Mouse (Mus musculus) brown adipose tissue, adult 24 weeks (tissue): ENCODE data around the gene Usp40. TPM values are rescaled to one million over a fixed set of nuclear protein-coding genes. Genes with fewer than 3 reads are reported as not detected.
"Not testable (repeated sequence)": the region's sequence is repeated elsewhere in the genome, so short reads cannot be mapped to it uniquely, and the experiment has no call there.

ENCODE experiments used
- H3K27ac ChIP-seq: fragments of 200-500 bp; replicated peaks from 2 replicates; pipeline ENCODE4 v1.5.1; 2012; ENCODE audit warnings: low read depth, mild to moderate bottlenecking, low read length
- H3K4me1 ChIP-seq: fragments of 200-500 bp; 2 replicates; pipeline ENCODE4 v1.6.1; 2012; ENCODE audit warnings: low read length, mixed read lengths; ENCODE audit not compliant: control insufficient read depth, insufficient read depth, insufficient read length
- H3K4me3 ChIP-seq: fragments of 200-500 bp; 2 replicates; pipeline ENCODE4 v1.5.1; 2012; ENCODE audit warnings: low read depth, mild to moderate bottlenecking, low read length, moderate library complexity; ENCODE audit not compliant: insufficient read depth
- polyA plus RNA-seq: library from polyadenylated mRNA; stranded (reverse); fragments of >200 nt; gene quantifications from 2 replicates; pipeline ENCODE4 v1.2.4, GENCODE M21; 2012; ENCODE audit not compliant: missing spikeins, insufficient read depth, insufficient read length

Gene Usp40
- 13.1 and 16.1 TPM in 2 replicates for polyA plus RNA-seq

GRCm38 (mm10) chr1:88008211-88008697 is at the start of gene Usp40:
Gene Usp40, minus strand, starts transcription at chr1:88008551.
- Histone ChIP-seq H3K4me1 (no peaks in the 10 kb centered on the region), H3K4me3 (peak within 1 kb of the TSS; percentile 92), H3K27ac (peak within 1 kb of the TSS; percentile 87)

- no peak within 1 kb of the TSS for H3K27ac ChIP-seq
- H3K4me3 ChIP-seq, result no peak within 1 kb of the TSS
- no peaks in the 10 kb centered on the region for H3K4me1 ChIP-seq
Measured at GRCm38 (mm10) chr1:88055088-88055487, 46.7 kb upstream of the Usp40 start, which contains the start of gene Ugt1a10. Gene Ugt1a10, plus strand, starts transcription at chr1:88055388.

GRCm38 (mm10) chr1:88047408-88047807 is 39.1 kb upstream of the Usp40 start:
- not testable (repeated sequence) for H3K4me1 ChIP-seq, H3K4me3 ChIP-seq, H3K27ac ChIP-seq

GRCm38 (mm10) chr1:88044832-88045437 is 36.6 kb upstream of the Usp40 start:
- H3K4me1 ChIP-seq, H3K27ac ChIP-seq, H3K4me3 ChIP-seq: not testable (repeated sequence)

- not testable (repeated sequence) for H3K27ac ChIP-seq, H3K4me3 ChIP-seq, H3K4me1 ChIP-seq
Measured at GRCm38 (mm10) chr1:88043044-88043443, 34.7 kb upstream of the Usp40 start.

- not testable (repeated sequence) for H3K4me1 ChIP-seq, H3K4me3 ChIP-seq, H3K27ac ChIP-seq
Measured at GRCm38 (mm10) chr1:88025244-88025643, 16.9 kb upstream of the Usp40 start.

- no peak overlapping the region for H3K4me3 ChIP-seq
- no peaks in the 10 kb centered on the region for H3K4me1 ChIP-seq
- no peak overlapping the region for H3K27ac ChIP-seq
Measured at GRCm38 (mm10) chr1:88015371-88015770, 7.0 kb upstream of the Usp40 start.

- Histone ChIP-seq H3K4me1 (no peaks in the 10 kb centered on the region), H3K4me3 (no peak overlapping the region), H3K27ac (no peak overlapping the region)
Measured at GRCm38 (mm10) chr1:88014671-88015070, 6.3 kb upstream of the Usp40 start.

- no peak overlapping the region for H3K4me3 ChIP-seq
- H3K27ac ChIP-seq, result no peak overlapping the region
Measured at GRCm38 (mm10) chr1:88014194-88014593, 5.8 kb upstream of the Usp40 start.

GRCm38 (mm10) chr1:88013726-88014125 is 5.4 kb upstream of the Usp40 start:
- H3K4me3 ChIP-seq, result no peak overlapping the region

More at GRCm38 (mm10) chr1:88014194-88014593, 5.8 kb upstream of the Usp40 start:
- H3K4me1 ChIP-seq, result no peaks in the 10 kb centered on the region

GRCm38 (mm10) chr1:88009521-88009920 is 1.2 kb upstream of the Usp40 start:
- Histone ChIP-seq H3K4me3 (no peak overlapping the region), H3K4me1 (no peaks in the 10 kb centered on the region), H3K27ac (no peak overlapping the region)

More at GRCm38 (mm10) chr1:88013726-88014125, 5.4 kb upstream of the Usp40 start:
- Histone ChIP-seq H3K27ac (no peak overlapping the region), H3K4me1 (no peaks in the 10 kb centered on the region)

- H3K4me3 ChIP-seq, result peak overlapping the region; percentile 92; the same call in 1 of the 2 replicates
- no peak overlapping the region for H3K27ac ChIP-seq
Measured at GRCm38 (mm10) chr1:88008735-88009134, 384 bp upstream of the Usp40 start.

GRCm38 (mm10) chr1:88007692-88008210 is 600 bp downstream of the Usp40 start:
- Histone ChIP-seq H3K4me1 (no peaks in the 10 kb centered on the region), H3K4me3 (peak overlapping the region; percentile 92), H3K27ac (peak overlapping the region; percentile 87)

More at GRCm38 (mm10) chr1:88008735-88009134, 384 bp upstream of the Usp40 start:
- no peaks in the 10 kb centered on the region for H3K4me1 ChIP-seq

- Histone ChIP-seq H3K4me3 (no peak overlapping the region), H3K4me1 (no peaks in the 10 kb centered on the region), H3K27ac (no peak overlapping the region)
Measured at GRCm38 (mm10) chr1:87992716-87993115, 15.6 kb downstream of the Usp40 start.

- Histone ChIP-seq H3K4me3 (no peak overlapping the region), H3K27ac (no peak overlapping the region), H3K4me1 (no peaks in the 10 kb centered on the region)
Measured at GRCm38 (mm10) chr1:87982291-87982690, 26.1 kb downstream of the Usp40 start.

GRCm38 (mm10) chr1:87970381-87970780 is 38.0 kb downstream of the Usp40 start:
- Histone ChIP-seq H3K4me3 (no peak overlapping the region), H3K4me1 (no peaks in the 10 kb centered on the region), H3K27ac (no peak overlapping the region)
